Mouse (Mus musculus): ENCODE data around the gene Ubqln1.

Ubqln1 gene

GRCm38 (mm10) chr13:58201343-58201742 is 14.1 kb downstream of the Ubqln1 start:
- no peak for ATAC-seq (ENCODE audit: low TSS enrichment)

- no peak for ATAC-seq (ENCODE audit: low TSS enrichment)
Observed at GRCm38 (mm10) chr13:58197981-58198640, 17.3 kb downstream of the Ubqln1 start.

GRCm38 (mm10) chr13:58197211-58197610 is 18.2 kb downstream of the Ubqln1 start:
- no peak for ATAC-seq (ENCODE audit: low TSS enrichment)

GRCm38 (mm10) chr13:58194908-58195307 is 20.5 kb downstream of the Ubqln1 start:
- no peak for ATAC-seq (ENCODE audit: low TSS enrichment)

- no peak for ATAC-seq (ENCODE audit: low TSS enrichment)
Observed at GRCm38 (mm10) chr13:58193221-58193620, 22.2 kb downstream of the Ubqln1 start.

GRCm38 (mm10) chr13:58192146-58192545 is 23.3 kb downstream of the Ubqln1 start:
- 0 out of 2 replicates have a peak, but pooled peaks have one; percentile 39 for ATAC-seq (ENCODE audit: low TSS enrichment)

- no peak for ATAC-seq (ENCODE audit: low TSS enrichment)
Observed at GRCm38 (mm10) chr13:58191516-58191915, 23.9 kb downstream of the Ubqln1 start.

GRCm38 (mm10) chr13:58189473-58189872 is 26.0 kb downstream of the Ubqln1 start:
- peak; percentile 52; the same call in 1 of the 2 replicates for ATAC-seq (ENCODE audit: low TSS enrichment)

GRCm38 (mm10) chr13:58188412-58188811 is 27.0 kb downstream of the Ubqln1 start:
- ATAC-seq (ENCODE audit: low TSS enrichment), result peak; percentile 58

- ATAC-seq (ENCODE audit: low TSS enrichment), result no peak
Observed at GRCm38 (mm10) chr13:58187751-58188150, 27.7 kb downstream of the Ubqln1 start.

GRCm38 (mm10) chr13:58186281-58186680 is 29.2 kb downstream of the Ubqln1 start:
- ATAC-seq (ENCODE audit: low TSS enrichment), result peak; percentile 76

GRCm38 (mm10) chr13:58184111-58184510 is 31.3 kb downstream of the Ubqln1 start:
- no peak for ATAC-seq (ENCODE audit: low TSS enrichment)

GRCm38 (mm10) chr13:58181607-58182551 is 33.6 kb downstream of the Ubqln1 start:
- no peak for ATAC-seq (ENCODE audit: low TSS enrichment)

- ATAC-seq (ENCODE audit: low TSS enrichment), result no peak
Observed at GRCm38 (mm10) chr13:58177511-58178208, 37.8 kb downstream of the Ubqln1 start.

GRCm38 (mm10) chr13:58176105-58176504 is 39.3 kb downstream of the Ubqln1 start:
- no peak for ATAC-seq (ENCODE audit: low TSS enrichment)

GRCm38 (mm10) chr13:58168119-58168518 is 47.3 kb downstream of the Ubqln1 start:
- ATAC-seq (ENCODE audit: low TSS enrichment), result no peak

- no peak for ATAC-seq (ENCODE audit: low TSS enrichment)
Observed at GRCm38 (mm10) chr13:58163343-58163742, 52.1 kb downstream of the Ubqln1 start.

GRCm38 (mm10) chr13:58160761-58161160 is 54.7 kb downstream of the Ubqln1 start:
- no peak for ATAC-seq (ENCODE audit: low TSS enrichment)

GRCm38 (mm10) chr13:58158099-58158912 is 57.1 kb downstream of the Ubqln1 start:
- ATAC-seq (ENCODE audit: low TSS enrichment), result peak; percentile 64

GRCm38 (mm10) chr13:58157447-58158098 is 57.9 kb downstream of the Ubqln1 start, which contains the start of gene Idnk:
TSS of gene Idnk (plus strand) at chr13:58157649.
- peak; percentile 83 for ATAC-seq (ENCODE audit: low TSS enrichment)

- ATAC-seq (ENCODE audit: low TSS enrichment), result 0 out of 2 replicates have a peak, but pooled peaks have one; percentile 25
Observed at GRCm38 (mm10) chr13:58157036-58157435, 58.4 kb downstream of the Ubqln1 start.

Measured in frontal cortex, adult (tissue).